Mouse (Mus musculus) CD8-positive naive resting alpha-beta T cell, adult 2 months (primary cell): Measurements from ENCODE around the gene Hist2h3c2.

Experiments
- DNase-seq, 2 experiments: peaks; one replicate each; pipeline ENCODE4 v3.0.0; 2022; ENCODE audit warnings: low read depth in 2 of 2, low spot score in 2 of 2

Gene Hist2h3c2

DNA sequence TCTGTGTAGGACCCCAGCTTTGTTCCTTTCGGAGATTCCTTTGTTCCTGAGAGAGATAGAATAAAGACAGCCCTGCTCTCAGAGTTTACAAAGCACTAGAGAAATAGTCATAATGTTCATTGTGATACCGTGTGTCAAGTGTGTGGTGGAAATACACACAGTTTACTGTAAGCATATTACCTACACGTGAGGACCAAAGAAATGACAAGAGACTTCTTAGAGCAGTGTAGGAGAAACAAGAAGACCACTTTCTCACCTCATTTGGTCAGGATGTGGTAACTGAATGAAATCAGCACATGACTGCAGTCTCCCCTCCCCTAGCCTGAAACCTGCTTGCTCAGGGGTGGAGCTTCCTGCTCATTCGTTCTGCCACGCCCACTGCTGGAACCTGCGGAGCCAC is 40.7 kb downstream of the Hist2h3c2 start:
- DNase-seq, result peak; percentile 60 to 72

DNA sequence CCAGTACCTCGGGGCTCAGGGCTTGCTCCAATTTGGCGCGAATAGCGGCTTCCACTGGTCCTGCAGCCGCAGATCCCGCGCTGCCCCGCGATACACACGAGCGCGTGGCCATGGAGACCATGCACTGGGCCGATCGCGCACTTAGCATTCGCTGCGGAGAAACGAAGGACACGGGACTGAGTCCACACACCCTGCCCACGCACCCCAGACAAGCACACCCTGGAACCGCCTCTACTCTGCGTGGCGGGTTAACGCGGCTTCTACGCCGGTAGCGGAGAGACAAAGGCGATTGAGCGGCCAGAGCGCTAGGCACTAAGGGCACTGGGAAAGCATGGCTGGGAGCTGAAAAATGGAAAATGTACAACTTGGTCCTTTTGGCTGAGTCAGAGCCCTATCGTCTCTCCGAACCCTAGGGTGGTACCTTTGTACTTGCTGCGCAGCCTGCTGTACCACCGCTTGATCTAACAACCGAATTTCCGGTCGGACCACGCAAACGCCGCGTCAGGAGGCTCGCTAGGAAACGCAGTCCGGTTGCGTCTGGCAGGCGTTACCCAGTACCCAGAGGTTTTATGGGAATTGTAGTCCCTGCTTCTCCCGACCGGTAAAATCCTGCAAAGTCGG is 41.7 kb downstream of the Hist2h3c2 start:
- DNase-seq, result peak; percentile 82 to 84

DNA sequence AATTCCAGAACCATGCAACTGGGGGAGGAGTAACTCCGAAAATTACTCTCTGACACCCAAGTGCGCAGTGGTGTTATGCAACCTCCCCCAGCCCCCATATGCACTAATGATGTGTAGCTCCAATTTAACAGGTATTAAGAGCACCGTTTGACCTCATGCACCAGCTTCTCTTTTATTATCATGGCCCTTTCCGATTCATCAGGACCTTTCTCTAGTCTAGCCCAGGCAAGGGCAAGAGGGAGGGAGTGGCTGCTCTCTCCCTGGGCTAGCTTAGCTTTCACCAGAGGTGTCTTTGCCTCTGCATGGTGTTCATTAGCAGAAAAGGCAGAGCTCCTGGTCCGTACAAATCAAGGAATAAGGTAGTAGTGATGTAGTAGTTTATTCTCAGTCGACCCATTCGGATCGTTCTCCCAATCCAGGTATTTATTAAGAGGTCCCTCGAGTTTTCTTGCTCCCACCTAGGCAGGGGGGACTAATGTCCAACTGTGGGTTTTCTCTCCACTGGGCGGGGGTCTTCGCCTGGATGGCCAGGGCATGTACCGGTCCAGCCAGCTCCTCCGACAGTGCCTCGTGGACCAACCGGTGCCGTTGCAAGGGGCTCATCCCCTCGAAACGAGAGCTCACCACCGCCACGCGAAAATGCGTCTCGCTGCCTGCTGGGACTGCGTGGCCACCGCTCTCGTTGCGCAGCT is 42.3 kb downstream of the Hist2h3c2 start:
- DNase-seq, result no peak

DNA sequence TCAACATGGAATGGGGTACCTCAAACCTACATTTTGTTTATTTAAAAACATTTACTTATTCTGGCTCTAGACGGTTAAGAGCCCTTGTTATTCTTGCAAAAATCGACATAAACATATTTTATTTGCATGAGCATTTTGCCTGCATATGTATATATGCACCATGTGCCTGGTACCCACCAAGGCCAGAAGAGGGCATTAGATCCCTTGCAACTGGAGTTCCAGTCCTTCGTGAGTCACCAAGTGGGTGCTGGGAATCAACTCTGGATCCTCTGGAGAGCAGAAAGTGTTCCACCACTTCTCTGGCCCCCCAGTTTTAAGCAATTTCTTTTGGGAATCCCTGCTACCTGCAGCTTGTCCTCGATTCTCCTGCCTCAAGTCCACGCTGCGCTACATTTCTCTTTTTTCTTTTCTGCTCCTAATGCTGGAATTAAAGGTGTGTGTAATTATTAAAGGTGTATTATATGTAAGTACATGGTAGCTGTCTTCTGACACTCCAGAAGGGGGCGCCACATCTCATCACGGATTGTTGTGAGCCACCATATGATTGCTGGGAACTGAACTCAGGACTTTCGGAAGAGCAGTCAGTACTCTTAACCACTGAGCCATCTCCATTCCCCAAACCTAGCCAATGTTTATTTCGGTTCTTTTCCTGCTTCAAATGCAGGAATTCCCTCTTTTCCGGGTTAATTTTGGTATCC is 43.2 kb downstream of the Hist2h3c2 start:
- no peak for DNase-seq

DNA sequence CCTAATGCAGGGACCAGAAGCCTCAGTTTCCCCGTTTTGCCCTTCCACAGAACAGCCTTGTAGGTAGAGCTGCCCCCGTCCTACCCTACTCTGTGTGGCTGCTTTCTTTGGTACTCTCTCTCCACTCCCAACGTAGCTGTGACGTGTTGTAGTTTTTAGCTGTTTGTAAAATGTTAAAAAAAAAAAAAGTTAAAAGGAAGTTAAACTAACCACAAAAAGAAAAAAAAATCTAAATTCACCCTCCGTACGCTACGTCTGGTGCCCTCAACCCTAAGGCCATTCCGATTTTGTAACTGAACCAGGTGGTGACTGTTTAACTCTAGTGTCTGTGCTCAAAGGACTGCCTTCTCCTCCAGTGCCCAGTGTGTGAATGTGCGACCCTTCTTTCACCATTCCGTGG is 44.0 kb downstream of the Hist2h3c2 start:
- peak in 1 of 2 experiments; percentile 24 for DNase-seq

DNA sequence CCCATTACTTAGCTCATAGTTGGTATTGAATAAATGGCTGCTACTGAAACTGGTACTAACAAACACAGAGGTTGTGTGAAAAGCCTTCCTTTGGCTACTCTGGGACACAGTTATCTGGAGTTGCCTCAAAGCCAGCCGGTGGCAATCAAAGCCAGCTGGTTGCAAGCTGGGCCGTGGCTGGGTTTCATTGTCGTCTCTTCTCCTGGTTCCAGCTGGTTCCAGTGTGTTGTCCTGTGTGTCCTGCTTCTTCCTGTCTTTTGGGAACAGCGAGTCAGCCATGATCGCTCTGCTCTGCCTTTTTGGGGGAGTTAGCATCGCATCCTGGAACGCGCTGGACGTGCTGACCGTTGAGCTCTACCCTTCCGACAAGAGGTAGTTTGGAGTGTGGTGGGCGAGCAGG is 46.0 kb downstream of the Hist2h3c2 start:
- DNase-seq, result no peak
